In genomic region chr9:78024823-78025222, GRCm38 (mm10) we compare ENCODE assay signal across 8 mouse cellular contexts. TPM values are rescaled to one million over a fixed set of nuclear protein-coding genes. Genes with fewer than 3 reads are reported as not detected.
A peak's percentile ranks its signal among the peaks of the same experiment; 100 is the strongest.
DNase-seq lines count a peak whose midpoint lies in the region; ATAC-seq lines count a peak whose summit lies in the region.

No protein-coding gene starts in this region.

- H3K27ac ChIP-seq in limb, embryonic 11.5 days (replicated peaks; ENCODE audit: low read depth, low read length): no peak overlapping the region
- H3K27ac ChIP-seq in neural tube, embryonic 11.5 days (ENCODE audit: low read depth, low read length): no peak overlapping the region

- H3K36me3 ChIP-seq in limb, embryonic 11.5 days (ENCODE audit: control insufficient read depth, insufficient read depth, low read length): no peaks in the 10 kb centered on the region
- no peaks in the 10 kb centered on the region for H3K36me3 ChIP-seq in neural tube, embryonic 11.5 days (ENCODE audit: control insufficient read depth, insufficient read depth, low read length)

- H3K4me2 ChIP-seq in limb, embryonic 11.5 days (ENCODE audit: low read depth, severe bottlenecking): no peak overlapping the region
- no peak overlapping the region for H3K4me2 ChIP-seq in neural tube, embryonic 11.5 days (ENCODE audit: low read depth)

- no peaks in the 10 kb centered on the region for H3K27me3 ChIP-seq in limb, embryonic 11.5 days (ENCODE audit: control insufficient read depth, insufficient read depth, low read length)
- no peaks in the 10 kb centered on the region for H3K27me3 ChIP-seq in neural tube, embryonic 11.5 days (ENCODE audit: control insufficient read depth, insufficient read depth, low read length)

- H3K9me3 ChIP-seq in limb, embryonic 11.5 days (ENCODE audit: control insufficient read depth, low read length): no peaks in the 10 kb centered on the region
- H3K9me3 ChIP-seq in neural tube, embryonic 11.5 days (ENCODE audit: control insufficient read depth, low read length): no peaks in the 10 kb centered on the region

- WGBS in limb, embryonic 11.5 days: 26% methylated on average over 3 of the region's 3 CpGs
- 20% methylated on average over 3 of the region's 3 CpGs for WGBS in neural tube, embryonic 11.5 days

- peak; percentile 57 for DNase-seq in urinary bladder, postnatal 25 days (ENCODE audit: low spot score)
- no peak for DNase-seq in urinary bladder, adult 18-20 months (ENCODE audit: low spot score in 2 of 2)
- peak; percentile 48 for DNase-seq in cerebellum, adult 8-10 months
- peak; percentile 53 for DNase-seq in forelimb bud, embryonic 11.5 days (ENCODE audit: low read depth, low spot score)
- peak; percentile 77 for DNase-seq in kidney, adult 9 months
- DNase-seq in limb, embryonic 11.5 days (ENCODE audit: low spot score): peak; percentile 76
- peak; percentile 57 for DNase-seq in neural tube, embryonic 11.5 days (ENCODE audit: low spot score)
- DNase-seq in thymus, postnatal 36 days: peak; percentile 38 to 57

- no peak overlapping the region for H3K9ac ChIP-seq in limb, embryonic 11.5 days (ENCODE audit: low read length)
- H3K9ac ChIP-seq in neural tube, embryonic 11.5 days (ENCODE audit: low read length): no peak overlapping the region

- no peak overlapping the region for H3K4me3 ChIP-seq in limb, embryonic 11.5 days (ENCODE audit: low read depth, low read length)
- no peak overlapping the region for H3K4me3 ChIP-seq in neural tube, embryonic 11.5 days (ENCODE audit: low read depth, low read length)

- ATAC-seq in limb, embryonic 11.5 days (ENCODE audit: insufficient number of reproducible peaks, low FRiP score, low TSS enrichment, low read depth): no peak
- no peak for ATAC-seq in neural tube, embryonic 11.5 days (ENCODE audit: insufficient read depth, low FRiP score, low TSS enrichment)

- H3K4me1 ChIP-seq in limb, embryonic 11.5 days (ENCODE audit: control insufficient read depth, insufficient read depth, low read length): no peaks in the 10 kb centered on the region
- 0 out of 2 replicates have a peak, but pooled peaks cover 3% of the 10 kb centered on the region for H3K4me1 ChIP-seq in neural tube, embryonic 11.5 days (ENCODE audit: control insufficient read depth, insufficient read depth, low read length)

RNA-seq across cellular contexts. Expression of gene Gcm1, which starts 26.9 kb away (rescaled TPM):
- polyA plus RNA-seq in limb, embryonic 11.5 days (2014; fragmentation: Nextera tagmentation; extraction: Ambion mirVana): 0.09 and 0.25 TPM in 2 replicates
- not detected in 2 replicates for polyA plus RNA-seq in neural tube, embryonic 11.5 days (2014; fragmentation: Nextera tagmentation; extraction: Ambion mirVana)

Comparison
In these comparisons a context has a peak if more than half of its experiments do, and no peak if none do; other contexts are left out.
1. DNase-seq: peak in urinary bladder, postnatal 25 days (single experiment), cerebellum, adult 8-10 months (single experiment), forelimb bud, embryonic 11.5 days (single experiment), kidney, adult 9 months (single experiment), limb, embryonic 11.5 days (single experiment), neural tube, embryonic 11.5 days (single experiment) and thymus, postnatal 36 days (2 of 2); none in urinary bladder, adult 18-20 months (0 of 2).